Mouse (Mus musculus) spleen, adult 18-20 months (tissue): ENCODE measurements at regions not wholly inside any gene's neighbourhood (a gene's known extent, or its start where the extent isn't known, plus 50 kb on each side); places are given as distances from the start of the nearest gene placed in this dataset.

Source experiments
- DNase-seq, 2 experiments: peaks; one replicate each; pipeline ENCODE4 v3.0.0; 2022; ENCODE audit warnings: mixed read lengths in 2 of 2

DNA sequence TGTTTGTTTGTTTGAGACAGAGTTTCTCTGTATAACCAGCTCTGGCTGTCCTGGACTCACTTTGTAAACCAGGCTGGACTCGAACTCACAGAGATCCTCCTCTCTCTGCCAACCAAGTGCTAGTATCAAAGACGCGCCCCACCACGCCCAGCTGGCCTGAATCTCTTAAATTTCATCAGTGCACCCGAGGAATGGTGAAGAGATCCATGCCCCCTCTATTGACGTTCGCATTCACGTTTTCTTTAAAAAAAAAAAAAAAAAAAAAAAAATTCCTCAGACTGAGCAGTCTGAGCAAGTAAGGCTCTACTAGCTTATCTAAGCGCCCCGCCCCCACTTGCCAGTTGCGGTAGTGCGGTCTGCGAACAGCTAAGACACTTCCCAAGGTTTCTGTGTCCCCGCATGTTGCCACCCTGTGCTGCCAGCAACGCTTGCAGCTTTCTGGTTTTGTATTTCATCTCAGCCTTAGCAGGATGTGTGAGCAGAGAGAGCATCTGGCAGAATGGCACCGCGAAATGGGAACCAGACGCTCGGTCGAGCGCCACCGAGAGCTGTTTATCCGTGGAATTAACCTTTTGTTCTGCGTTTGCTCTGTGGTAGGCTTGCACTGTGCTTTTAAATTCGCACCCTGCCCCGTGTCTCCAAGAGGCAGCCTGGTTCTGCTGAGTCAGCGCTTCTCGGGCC, 225.1 kb upstream of the Hes1 start:
- DNase-seq = peak; percentile 18 to 48

DNA sequence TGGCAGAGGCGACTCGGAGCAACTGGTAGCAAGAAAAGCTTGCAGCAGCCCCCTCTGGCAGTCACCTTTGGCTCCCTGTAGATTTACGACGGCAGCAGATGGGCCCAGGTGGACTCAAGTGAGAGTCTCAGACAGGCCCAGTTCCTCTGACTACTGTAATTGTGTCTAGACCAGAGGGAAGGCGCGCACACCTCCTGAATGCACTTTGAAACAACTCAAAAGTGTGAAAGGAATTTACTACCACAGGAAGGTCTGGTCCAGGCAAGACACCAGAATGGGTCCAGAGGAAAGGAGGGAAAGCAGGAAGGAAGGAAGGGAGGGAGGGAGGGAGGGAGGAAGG, 224.6 kb upstream of the Hes1 start:
- DNase-seq = no peak

- DNase-seq = no peak
Measured at GRCm38 (mm10) chr16:29840412-29840811, 223.8 kb upstream of the Hes1 start.

DNA sequence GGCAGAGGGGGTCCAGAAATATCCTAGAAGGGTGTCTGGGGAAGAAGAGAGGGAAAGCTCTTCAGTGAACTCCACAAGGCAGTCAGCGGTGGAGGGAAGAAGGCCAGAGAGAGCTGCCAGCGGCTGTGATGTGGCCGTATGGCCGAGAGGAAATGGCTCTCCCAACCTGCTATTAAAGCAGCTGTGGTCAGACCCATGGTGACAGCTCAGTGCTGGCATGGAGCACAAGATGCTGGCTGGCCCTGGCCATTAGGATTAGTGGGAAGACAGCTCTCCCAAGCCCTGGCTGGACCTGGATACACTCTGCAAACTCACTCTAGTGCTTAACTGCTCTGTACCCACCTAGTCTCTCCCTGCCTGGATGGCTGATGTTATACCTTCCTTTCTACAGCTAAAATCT, 223.1 kb upstream of the Hes1 start:
- no peak for DNase-seq

GRCm38 (mm10) chr16:29842071-29842470, 222.1 kb upstream of the Hes1 start:
- DNase-seq = no peak

DNA sequence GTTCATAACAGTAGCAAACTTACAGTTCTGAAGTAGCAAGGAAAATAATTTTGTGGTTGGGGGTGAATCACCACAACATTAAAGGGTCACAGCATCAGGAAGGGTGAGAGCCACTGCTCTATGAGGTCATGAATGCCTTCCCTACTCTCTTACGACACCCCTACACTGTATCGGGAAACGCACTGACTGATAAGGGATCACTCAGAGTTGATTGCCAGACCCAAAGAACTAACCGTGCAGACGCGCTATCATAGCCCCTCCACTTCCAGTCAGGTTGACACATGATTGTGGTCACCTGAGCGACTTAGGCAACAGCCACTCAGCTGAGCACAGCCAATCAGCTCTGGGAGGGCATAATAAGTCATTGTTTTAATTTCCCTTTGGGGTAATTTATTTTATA, 220.7 kb upstream of the Hes1 start:
- DNase-seq = no peak

DNA sequence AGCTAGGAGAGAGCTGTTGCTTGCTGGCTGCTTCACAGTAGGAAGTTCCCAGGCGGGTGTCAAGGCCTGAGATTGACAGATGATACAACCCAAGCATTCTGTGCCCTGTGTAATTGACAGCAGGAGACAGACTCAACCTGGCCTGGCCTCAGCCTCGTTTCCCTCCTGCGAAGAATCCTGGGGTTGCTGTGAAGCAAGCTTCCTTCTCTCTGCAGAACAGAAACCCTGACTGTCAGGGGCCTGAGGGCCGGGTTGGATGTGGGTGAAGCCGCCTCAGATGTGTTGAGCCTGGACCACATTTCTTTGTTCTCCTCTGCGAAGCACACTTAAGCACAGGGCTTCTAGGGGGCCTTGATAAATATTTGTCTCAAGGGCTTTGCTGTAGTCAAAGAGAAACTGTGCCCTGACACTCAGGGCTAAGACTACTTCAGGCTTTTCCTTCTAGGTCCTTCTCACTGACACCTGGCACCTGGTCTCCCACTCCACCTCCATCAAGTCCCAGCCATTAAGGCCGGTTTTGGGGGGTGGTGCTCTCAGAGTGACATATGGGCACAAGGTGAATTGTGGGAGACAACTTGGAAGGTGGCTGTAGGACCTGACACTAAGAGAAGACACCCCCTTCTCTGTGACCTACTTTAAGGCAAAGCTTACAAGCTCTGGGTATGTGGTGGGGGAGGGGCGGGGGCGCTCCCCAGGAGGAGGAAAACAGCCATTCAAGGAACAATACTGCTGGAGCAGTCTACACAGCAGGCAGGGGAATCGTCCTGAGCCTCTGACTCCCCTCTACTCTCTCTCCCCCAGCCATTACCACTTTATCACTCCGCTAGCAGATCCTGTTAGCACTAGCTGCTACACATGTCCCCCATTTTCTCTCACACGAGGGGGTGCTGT, 219.2 kb upstream of the Hes1 start:
- DNase-seq = no peak

DNA sequence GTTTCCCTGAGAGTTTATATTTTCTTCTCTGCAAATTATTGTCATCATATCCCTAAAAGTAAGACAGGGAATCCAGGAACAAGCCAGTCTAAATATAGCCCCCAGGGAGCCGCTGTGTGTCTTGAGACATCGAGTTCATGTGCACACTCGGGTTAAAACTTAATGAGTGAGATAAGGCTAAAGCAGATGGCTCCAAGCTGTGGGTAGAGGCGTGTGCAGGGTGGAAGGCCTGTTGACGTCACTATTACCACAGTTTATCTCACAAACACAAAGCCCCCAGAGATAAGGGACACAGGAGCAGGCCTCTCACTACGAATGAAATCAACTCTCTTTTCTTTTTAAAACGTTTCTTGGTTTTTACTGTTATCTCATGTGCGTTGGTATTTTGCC, 218.6 kb upstream of the Hes1 start:
- DNase-seq = no peak

- DNase-seq = peak in 1 of 2 experiments; percentile 23
Measured at GRCm38 (mm10) chr16:29847059-29847458, 217.1 kb upstream of the Hes1 start.

DNA sequence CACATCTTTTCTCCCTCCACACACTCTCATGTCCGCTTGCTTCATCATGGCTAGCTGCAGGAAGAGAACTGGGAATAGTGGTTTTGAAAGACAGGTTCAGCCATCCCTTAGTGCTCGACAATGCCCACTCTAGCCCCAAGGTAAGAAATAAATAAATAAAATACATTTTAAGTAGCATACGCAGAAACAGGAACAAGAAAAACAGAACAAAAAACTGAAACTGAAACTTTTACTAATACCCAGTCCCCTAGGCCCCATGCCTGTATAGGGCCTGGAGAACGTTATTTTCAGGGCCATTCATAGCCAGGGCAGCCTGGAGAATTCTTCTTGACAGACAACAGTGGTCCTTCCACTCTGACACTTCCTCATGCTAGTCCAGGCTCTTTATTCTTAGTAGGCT, 216.4 kb upstream of the Hes1 start:
- peak in 1 of 2 experiments; percentile 28 for DNase-seq

DNA sequence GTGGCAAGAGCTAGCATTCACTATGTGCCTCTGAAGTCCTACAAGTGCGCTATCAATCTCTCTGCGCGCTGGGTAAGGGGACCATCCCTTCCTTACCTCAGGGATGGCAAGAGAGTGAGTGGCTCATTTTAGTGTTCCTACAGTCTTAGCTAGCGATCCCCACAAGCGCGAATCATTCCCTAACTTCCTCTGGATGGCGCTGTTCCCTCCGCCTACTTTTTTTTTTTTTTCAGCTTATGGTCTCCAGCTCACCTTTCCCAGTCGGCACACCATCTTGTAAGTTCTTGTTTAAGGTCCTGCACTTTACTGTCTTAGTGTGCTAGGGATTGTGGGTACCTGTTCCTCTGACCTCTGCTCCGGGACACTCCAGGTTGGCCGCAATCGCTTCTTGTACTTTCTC, 215.7 kb upstream of the Hes1 start:
- no peak for DNase-seq

DNA sequence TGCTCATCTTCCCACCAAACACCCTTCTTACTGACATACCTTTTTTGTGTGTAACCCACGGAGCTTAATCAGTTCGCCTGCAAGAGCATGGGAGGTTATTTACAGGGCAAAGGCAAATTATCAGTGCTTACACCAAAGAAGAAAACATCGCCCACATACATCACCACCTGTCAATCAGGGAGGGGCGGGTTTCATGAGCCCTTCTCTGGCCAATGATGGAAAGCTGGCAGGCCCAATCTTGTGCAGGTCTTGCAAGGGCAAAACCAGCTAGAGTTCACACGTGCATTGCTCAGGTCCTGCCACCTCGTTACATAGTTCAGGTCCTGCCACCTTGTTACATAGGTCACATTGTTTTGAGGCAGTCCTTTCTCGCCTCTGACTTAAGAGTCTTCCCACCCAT, 214.7 kb upstream of the Hes1 start:
- no peak for DNase-seq

DNA sequence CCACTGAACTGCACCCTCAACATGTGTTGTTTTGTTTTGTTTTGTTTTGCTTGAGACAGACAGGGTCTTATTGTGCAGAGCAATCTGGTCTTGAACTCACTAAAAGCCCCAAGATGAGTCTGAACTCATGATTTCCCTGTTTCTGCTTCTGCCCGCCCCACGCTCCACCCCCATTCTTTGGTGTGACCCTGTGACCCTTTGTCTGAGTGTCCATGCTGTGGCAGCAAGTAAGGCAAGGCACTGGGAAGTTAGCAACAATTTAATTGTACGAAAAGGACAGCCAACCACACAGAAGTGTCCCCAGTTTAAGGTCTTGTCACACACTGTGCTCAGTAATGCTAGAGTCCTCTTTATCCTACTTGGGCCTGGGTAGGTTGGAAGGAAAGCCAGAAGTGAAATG, 213.6 kb upstream of the Hes1 start:
- no peak for DNase-seq

DNA sequence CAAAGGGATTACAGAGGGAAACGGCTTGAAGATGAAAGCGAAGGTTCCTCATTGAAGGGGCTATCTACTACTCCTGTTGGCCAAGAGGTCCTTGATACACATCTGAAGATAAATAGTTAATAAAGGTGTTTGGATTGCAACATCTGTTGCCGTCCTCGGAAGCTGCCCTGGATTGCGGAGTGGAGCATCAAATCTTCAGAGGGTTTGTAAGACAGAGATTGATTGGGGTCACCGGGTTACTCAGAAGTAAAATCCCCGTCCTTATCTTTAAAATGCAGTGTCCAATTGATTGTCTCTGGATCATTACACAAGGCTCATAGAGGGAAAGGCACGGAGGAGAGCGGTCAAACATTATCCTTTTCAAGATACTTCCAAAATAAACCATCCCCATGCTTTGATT, 212.4 kb upstream of the Hes1 start:
- no peak for DNase-seq

DNA sequence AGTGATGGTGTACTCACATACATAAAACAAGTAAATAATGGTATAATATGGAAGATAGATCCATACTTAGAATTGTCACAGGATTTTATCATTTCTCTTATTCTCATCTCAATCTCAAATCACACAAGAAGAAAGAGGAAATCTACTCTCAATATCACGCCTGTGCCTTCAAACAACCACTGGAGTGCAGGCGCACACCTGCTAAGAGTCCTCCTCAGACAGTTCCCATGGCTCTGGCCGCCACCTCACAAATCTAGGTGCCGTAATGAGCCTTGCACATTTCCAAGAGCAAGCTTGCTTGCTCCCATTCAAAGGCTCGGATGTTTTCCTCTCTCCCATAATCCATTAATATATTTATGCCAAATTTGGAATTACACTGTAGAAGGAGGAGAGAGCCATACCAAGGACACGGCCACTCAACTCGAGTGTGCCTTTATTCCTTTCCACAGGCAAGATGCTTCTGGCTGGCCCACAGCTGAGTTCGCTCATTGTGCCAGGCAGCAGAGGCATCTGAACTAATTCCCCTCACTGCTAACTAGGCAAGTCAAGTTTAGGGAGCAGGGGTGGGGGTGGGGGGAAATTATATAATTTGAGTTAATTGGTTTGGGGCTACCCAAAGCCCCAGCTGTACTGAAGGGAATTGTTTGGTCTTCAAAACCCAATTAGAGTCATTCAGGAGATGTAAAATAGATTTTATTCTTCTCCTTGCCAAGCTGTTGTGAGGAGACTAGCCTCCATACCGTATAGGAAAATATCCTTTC, 209.2 kb upstream of the Hes1 start:
- DNase-seq = no peak

GRCm38 (mm10) chr16:29856545-29856944, 207.6 kb upstream of the Hes1 start:
- DNase-seq = no peak

DNA sequence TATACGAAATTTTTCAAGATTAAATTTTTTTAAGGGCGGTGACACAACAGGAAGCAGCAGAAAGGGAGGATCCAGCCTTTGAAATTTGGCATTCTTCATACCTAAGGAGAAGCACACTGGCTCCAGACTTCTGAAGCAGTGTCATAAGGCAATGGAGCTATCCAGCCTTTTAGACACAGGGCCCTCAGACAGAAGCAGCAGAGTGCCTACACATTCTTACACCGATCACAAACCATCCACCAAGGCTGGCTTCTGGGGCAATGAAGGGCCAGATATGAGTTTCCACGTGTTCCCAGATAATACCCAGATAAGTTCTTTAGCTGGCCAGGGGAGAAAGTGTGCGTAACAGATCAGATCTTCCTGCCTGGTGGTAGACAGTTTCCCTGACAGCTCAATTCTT, 205.5 kb upstream of the Hes1 start:
- DNase-seq = no peak

DNA sequence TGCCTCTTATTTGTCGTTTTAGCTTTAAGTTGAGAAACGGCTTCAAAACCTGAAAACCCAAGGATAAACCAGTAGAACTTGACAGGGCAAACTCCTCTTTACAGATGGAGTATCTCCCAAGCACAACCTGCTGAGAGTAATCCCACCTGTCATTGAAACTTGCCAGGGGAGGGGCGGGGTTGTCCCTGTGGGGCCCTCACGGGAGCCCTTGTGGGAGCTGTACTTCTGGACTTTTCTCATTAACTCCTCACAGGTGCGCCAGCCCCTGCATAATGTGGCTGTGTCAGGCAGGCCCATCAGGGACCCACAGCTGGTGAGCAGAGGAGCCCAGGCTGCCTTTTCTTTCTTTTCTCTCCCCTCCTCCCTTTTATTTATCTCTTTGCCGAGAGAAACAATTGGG, 203.9 kb upstream of the Hes1 start:
- no peak for DNase-seq

- no peak for DNase-seq
Measured at GRCm38 (mm10) chr16:29861056-29861455, 203.1 kb upstream of the Hes1 start.

DNA sequence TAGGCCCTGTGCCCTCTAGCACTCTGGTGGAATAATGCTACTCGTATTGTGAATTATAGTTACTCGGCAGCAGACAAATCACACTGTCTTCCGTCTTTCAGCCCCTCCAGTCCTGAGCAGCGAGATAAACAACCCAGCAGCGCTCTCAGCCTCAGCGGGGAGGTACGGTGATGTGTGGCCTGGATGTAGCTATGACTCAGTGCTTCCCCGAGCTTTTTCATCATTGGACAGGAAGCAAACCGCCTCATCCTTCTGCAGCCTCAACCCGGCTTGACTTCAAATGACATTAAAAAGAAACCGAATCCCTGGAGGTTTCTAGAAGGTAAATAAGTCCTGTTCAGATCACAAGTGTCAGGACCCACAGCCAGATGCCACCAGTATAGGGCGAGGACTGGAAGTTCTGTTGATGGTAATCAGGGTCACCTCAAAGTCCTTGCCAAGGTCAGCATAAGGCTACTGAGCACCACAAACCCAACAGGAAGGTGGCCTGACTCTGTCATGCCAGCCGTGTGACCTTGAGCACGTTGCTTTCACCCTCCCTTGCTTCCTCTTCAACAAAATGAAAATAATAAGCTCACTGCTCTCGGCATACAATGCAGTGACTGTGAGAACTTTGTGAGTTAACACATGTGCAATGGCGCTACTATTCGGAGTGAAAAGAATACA, 199.0 kb upstream of the Hes1 start:
- no peak for DNase-seq

- DNase-seq = no peak
Measured at GRCm38 (mm10) chr16:29871395-29871794, 192.8 kb upstream of the Hes1 start.

GRCm38 (mm10) chr16:29876196-29876595, 188.0 kb upstream of the Hes1 start:
- no peak for DNase-seq
